Mouse (Mus musculus): ENCODE data around the gene Pdia3. TPM values are rescaled to one million over a fixed set of nuclear protein-coding genes. Genes with fewer than 3 reads are reported as not detected.
"Not testable (repeated sequence)": the region's sequence is repeated elsewhere in the genome, so short reads cannot be mapped to it uniquely, and the experiment has no call there.

Pdia3 gene
- polyA plus RNA-seq, 1 experiment: 395 TPM

DNA sequence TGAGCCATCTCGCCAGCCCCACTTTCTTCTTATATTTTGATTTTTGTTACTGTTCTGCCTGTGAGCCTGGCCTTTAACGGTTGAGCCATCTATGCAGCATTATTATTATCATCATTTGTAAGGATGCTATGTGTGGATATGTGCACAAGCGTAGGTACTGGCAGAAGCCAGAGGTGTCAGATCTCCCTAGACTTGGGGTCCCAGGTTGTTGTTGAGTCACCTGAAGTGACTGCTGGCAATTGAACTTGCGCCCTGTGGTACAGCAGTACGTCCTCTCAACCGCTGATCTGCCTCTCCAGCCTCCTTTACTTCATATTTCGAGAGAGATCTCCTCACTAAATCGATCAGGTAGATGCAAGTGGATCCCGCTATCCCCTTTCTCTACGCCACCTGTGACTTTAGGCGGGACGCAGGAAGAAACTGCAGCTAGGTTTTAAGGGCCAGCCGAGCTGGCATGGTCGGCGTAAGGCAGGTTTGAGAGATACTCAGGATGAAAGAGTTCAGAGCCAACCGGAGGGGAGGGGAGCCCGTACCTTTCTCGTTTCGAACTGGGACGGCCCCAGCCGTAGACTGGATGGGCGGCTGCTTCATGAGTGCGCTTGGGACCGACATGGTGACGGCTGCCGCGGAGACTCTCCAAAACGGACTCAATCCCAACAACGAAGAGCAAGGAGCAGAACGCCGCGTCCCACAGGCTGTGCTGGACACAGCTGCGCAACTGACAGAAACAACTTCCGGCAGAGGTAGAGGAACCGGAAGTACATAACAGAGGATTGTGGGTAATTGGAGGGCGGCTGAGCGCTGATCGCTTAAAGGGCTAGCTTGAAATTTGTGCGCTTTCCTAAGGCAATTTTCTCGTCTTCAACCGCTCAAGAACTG is 60.0 kb downstream of the Pdia3 start, which contains the start of gene Mfap1b:
Gene Mfap1b, minus strand, starts transcription at position 767 of the 879 bp plus-strand sequence.
- peak; percentile 98 for TF ChIP-seq POLR2A (IDR thresholded peaks at IDR 0.05; ENCODE audit: borderline replicate concordance, extremely low read depth, low read depth, low read length)
- H3K4me1 ChIP-seq (ENCODE audit: control insufficient read depth, insufficient read depth, low read length): not testable (repeated sequence)
- peak within 1 kb of the TSS; percentile 79 for H3K4me3 ChIP-seq (replicated peaks; ENCODE audit: extremely low read depth, low read depth, low read length)
- peak; percentile 70 for DNase-seq
- WGBS: 4% methylated on average over 41 of the region's 41 CpGs

DNA sequence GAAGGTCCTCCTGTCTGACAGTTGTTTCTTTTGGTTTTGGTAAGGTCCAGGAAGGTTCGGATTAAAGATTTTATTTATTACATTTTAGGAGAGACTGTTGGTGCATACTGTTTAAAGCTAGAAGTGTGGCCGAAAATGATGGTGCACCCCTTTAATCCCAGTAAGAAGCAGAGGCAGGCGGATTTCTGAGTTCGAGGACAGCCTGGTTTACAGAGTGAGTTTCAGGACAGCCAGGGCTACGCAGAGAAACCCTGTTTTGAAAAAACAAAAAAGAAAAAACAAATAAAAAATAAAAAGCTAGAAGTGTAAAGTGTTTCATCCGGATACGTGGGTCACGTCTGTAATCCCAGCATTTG is 60.6 kb downstream of the Pdia3 start:
- 21% methylated on average over 8 of the region's 8 CpGs for WGBS

DNA sequence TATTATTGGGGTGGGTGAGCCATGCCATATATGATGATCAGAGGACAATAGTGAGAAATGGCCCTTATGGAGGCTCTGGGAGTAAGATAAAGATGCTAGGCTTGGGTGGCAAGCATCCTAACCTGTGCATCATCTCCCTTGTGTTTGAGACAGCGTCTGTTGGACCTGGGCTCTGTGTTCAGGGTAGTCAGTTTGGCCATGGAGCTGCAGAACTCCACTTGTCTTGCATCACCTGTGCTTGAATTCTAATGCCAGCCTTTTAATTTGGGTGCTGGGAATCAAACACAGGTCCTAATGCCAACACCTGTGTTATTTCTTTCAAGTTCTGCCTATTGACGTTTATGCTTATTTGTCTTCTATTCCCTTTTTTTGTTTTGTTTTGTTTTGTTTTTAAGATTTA is 61.7 kb downstream of the Pdia3 start:
- not testable (repeated sequence) for H3K4me3 ChIP-seq (replicated peaks; ENCODE audit: extremely low read depth, low read depth, low read length); H3K4me1 ChIP-seq (ENCODE audit: control insufficient read depth, insufficient read depth, low read length); DNase-seq
- WGBS: 96% methylated on average over 2 of the region's 2 CpGs

More for the DNA sequence above, 60.6 kb downstream of the Pdia3 start:
- no peak for DNase-seq
- H3K4me1 ChIP-seq (ENCODE audit: control insufficient read depth, insufficient read depth, low read length): peaks cover 2% of the 10 kb centered on the region; the same call in 1 of the 2 replicates
- TF ChIP-seq CTCF (IDR thresholded peaks at IDR 0.05; ENCODE audit: insufficient read depth, low read length) (no peak), POLR2A (IDR thresholded peaks at IDR 0.05; ENCODE audit: borderline replicate concordance, extremely low read depth, low read depth, low read length) (no peak)
- H3K4me3 ChIP-seq (replicated peaks; ENCODE audit: extremely low read depth, low read depth, low read length): peak overlapping the region; percentile 79

DNA sequence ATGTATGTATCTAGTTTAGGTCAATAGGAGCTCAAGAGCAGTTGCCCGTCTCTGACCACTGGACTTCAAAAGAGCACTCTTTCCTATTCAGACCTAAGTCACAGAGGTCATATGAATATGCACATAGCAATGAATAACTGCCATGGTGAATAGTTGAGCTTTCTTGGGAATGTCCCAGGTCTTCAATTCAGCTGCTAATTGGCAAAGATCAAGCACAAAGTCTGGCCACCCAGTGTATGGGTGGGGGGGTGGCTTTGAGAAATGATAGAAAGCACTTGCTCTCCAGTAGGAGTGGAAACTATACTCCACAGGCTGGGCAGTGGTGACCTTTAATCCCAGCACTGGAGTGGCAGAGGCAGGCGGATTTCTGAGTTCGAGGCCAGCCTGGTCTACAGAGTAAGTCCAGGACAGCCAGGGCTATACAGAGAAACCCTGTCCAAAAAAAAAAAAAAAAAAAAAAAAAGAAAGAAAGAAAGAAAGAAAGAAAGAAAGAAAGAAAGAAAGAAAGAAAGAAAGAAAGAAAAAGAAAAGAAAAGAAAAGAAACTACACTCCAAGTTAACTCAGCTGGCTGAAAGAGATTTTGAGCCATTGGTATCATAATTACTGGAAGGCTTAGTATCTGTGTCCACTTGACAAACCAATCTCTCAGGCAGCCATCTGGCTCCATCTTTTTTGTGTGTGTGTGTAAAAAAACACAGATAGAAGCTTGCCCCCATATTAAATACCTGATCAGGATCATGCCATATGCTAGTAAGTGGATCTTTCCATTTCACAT is 64.1 kb downstream of the Pdia3 start:
- Histone ChIP-seq H3K4me1 (ENCODE audit: control insufficient read depth, insufficient read depth, low read length) (no peaks in the 10 kb centered on the region), H3K4me3 (replicated peaks; ENCODE audit: extremely low read depth, low read depth, low read length) (no peak overlapping the region)
- TF ChIP-seq CTCF (IDR thresholded peaks at IDR 0.05; ENCODE audit: insufficient read depth, low read length): no peak
- no peak for TF ChIP-seq POLR2A (IDR thresholded peaks at IDR 0.05; ENCODE audit: borderline replicate concordance, extremely low read depth, low read depth, low read length)
- DNase-seq: no peak
- 81% methylated on average over 3 of the region's 3 CpGs for WGBS

DNA sequence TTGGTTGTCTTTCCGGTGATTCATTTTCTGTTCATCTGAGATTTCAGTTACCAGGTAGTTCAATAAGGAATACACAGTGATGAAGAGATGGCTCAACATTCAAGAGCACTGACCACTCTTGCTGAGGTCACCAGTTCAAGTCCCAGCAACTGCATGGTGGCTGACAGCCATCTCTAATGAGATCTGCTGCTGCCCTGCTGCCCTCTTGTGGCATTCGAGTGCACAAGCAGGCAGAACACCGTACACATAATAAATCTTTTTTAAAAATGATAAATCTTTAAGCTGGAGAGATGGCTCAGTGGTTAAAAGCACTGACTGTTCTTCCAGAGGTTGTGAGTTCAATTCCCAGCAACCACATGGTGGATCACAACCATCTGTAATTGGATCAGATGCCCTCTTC is 66.9 kb downstream of the Pdia3 start:
- Histone ChIP-seq H3K4me3 (replicated peaks; ENCODE audit: extremely low read depth, low read depth, low read length) (no peak overlapping the region), H3K4me1 (ENCODE audit: control insufficient read depth, insufficient read depth, low read length) (no peaks in the 10 kb centered on the region)
- peak; percentile 19 for DNase-seq
- WGBS: 42% methylated on average over 3 of the region's 3 CpGs
- TF ChIP-seq POLR2A (IDR thresholded peaks at IDR 0.05; ENCODE audit: borderline replicate concordance, extremely low read depth, low read depth, low read length) (no peak), CTCF (IDR thresholded peaks at IDR 0.05; ENCODE audit: insufficient read depth, low read length) (peak; percentile 80)

DNA sequence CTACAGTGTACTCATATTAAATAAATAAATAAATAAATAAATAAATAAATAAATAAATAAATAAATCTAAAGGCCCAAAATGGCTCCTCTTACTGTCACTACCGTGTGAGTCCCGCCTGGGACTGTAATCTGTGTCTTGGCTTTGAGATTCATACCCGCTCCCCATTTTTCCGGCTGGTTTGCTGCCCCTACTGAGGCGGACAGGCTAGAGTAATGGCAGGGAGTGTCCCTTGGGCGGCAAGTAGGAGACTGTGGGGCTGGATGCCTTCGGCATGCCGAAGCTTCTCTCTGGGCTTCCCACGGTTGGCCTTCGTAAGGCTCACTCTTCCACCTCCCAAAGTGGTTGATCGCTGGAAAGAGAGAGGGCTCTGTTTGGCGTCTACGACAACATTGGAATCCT is 67.3 kb downstream of the Pdia3 start:
- not testable (repeated sequence) for DNase-seq; H3K4me1 ChIP-seq (ENCODE audit: control insufficient read depth, insufficient read depth, low read length); H3K4me3 ChIP-seq (replicated peaks; ENCODE audit: extremely low read depth, low read depth, low read length)
- 79% methylated on average over 13 of the region's 13 CpGs for WGBS

DNA sequence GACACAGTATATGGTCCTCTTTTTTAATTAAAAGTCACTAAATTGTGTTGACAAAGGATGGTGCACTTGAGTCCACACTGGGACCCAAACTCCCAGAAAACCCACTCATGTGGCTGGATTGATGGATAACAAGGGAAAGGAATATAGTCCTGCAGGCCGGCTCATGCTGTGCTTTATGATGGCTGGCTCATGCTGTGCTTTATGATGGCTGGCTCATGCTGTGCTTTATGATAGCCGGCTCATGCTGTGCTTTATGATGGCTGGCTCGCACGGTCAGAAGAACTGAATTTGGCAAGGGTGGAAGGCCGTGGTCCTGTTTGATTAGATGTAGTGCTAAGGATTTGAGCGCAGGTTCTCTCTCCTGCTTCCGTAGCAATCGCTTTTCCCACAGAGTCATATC is 70.0 kb downstream of the Pdia3 start:
- Histone ChIP-seq H3K4me1 (ENCODE audit: control insufficient read depth, insufficient read depth, low read length) (no peaks in the 10 kb centered on the region), H3K4me3 (replicated peaks; ENCODE audit: extremely low read depth, low read depth, low read length) (no peak overlapping the region)
- WGBS: 75% methylated on average over 8 of the region's 8 CpGs
- DNase-seq: no peak
- no peak for TF ChIP-seq POLR2A (IDR thresholded peaks at IDR 0.05; ENCODE audit: borderline replicate concordance, extremely low read depth, low read depth, low read length)
- TF ChIP-seq CTCF (IDR thresholded peaks at IDR 0.05; ENCODE audit: insufficient read depth, low read length): no peak

DNA sequence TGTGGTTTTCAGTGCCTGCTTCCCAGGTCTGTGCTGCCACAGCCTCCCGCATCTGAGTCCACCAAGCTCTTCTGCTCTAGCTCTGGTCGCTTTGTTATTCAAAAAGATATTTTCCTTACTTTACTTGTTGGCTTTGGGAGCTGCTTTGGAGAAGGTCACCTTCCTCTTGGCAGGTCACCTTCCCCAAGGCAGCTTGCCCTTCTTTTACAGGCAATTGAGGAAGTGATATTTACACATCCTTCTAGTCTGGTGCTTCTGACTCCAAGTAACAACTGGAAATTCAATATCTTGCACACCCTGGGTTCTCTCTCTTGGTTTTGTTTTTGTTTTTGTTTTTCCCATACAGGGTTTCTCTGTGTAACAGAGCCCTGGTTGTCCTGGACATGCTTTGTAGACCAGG is 70.8 kb downstream of the Pdia3 start:
- 74% methylated on average over 2 of the region's 2 CpGs for WGBS
- not testable (repeated sequence) for H3K4me1 ChIP-seq (ENCODE audit: control insufficient read depth, insufficient read depth, low read length); DNase-seq; H3K4me3 ChIP-seq (replicated peaks; ENCODE audit: extremely low read depth, low read depth, low read length)

Other genes with a start within 250 kb of the Pdia3 start
- 18.9 and 26.5 TPM in 2 replicates for gene Tubgcp4, start 243.1 kb upstream of the Pdia3 start, polyA plus RNA-seq (2012; rRNA removed)
- gene Zscan29, start 242.7 kb upstream of the Pdia3 start, polyA plus RNA-seq (2012; rRNA removed): 3.6 and 4.7 TPM in 2 replicates
- 15.5 and 28.1 TPM in 2 replicates for gene Trp53bp1, start 142.4 kb upstream of the Pdia3 start, polyA plus RNA-seq (2012; rRNA removed)
- 4.6 and 4.7 TPM in 2 replicates for gene Map1a, start 124.2 kb upstream of the Pdia3 start, polyA plus RNA-seq (2012; rRNA removed)
- gene Ppip5k1, start 58.4 kb upstream of the Pdia3 start, polyA plus RNA-seq (2012; rRNA removed): 25.5 and 34.0 TPM in 2 replicates
- 36.4 and 55.0 TPM in 2 replicates for gene Ckmt1, start 56.1 kb upstream of the Pdia3 start, polyA plus RNA-seq (2012; rRNA removed)
- gene Strc, start 26.6 kb upstream of the Pdia3 start, polyA plus RNA-seq (2012; rRNA removed): 0.08 TPM in 1 of 2 replicates, not detected in the other
- 1.00 and 2.0 TPM in 2 replicates for gene Catsper2, start within 50 bp of the Pdia3 start, polyA plus RNA-seq (2012; rRNA removed)
- gene Ell3, start 30.5 kb downstream of the Pdia3 start, polyA plus RNA-seq (2012; rRNA removed): 0.97 and 1.1 TPM in 2 replicates
- gene Serf2, start 35.4 kb downstream of the Pdia3 start, polyA plus RNA-seq (2012; rRNA removed): 227 and 315 TPM in 2 replicates
- gene Hypk, start 39.5 kb downstream of the Pdia3 start, polyA plus RNA-seq (2012; rRNA removed): 6.8 and 10.1 TPM in 2 replicates
- 0.40 and 0.66 TPM in 2 replicates for gene Serinc4, start 43.0 kb downstream of the Pdia3 start, polyA plus RNA-seq (2012; rRNA removed)
- 3.3 and 5.1 TPM in 2 replicates for gene Mfap1b, start 60.3 kb downstream of the Pdia3 start, polyA plus RNA-seq (2012; rRNA removed)
- gene Mfap1a, start 92.9 kb downstream of the Pdia3 start, polyA plus RNA-seq (2012; rRNA removed): 3.0 and 4.9 TPM in 2 replicates
- gene Wdr76, start 92.9 kb downstream of the Pdia3 start, polyA plus RNA-seq (2012; rRNA removed): 1.3 and 3.0 TPM in 2 replicates

All from lung, adult 2 months (tissue).